Mouse (Mus musculus) limb, embryonic 11.5 days (tissue): Measurements from ENCODE around the gene Slc5a12. TPM values are rescaled to one million over a fixed set of nuclear protein-coding genes. Genes with fewer than 3 reads are reported as not detected.

Experiments used
- ATAC-seq: fragments of 200-750 bp; cut with Nextera tagmentation; 2 replicates; pipeline ENCODE4 v1.8.0; 2017; ENCODE audit warnings: low read depth; ENCODE audit not compliant: insufficient number of reproducible peaks, low FRiP score, low TSS enrichment
- DNase-seq: peaks from one replicate; pipeline ENCODE4 v3.0.0-alpha.2; 2015; ENCODE audit warnings: low spot score
- H3K27ac ChIP-seq: fragments of 300-500 bp; sonication (generic); replicated peaks from 2 replicates; pipeline ENCODE4 v1.5.1; 2014; ENCODE audit warnings: low read depth, mild to moderate bottlenecking, low read length
- H3K27me3 ChIP-seq: fragments of 300-500 bp; sonication (generic); 2 replicates; pipeline ENCODE4 v1.6.1; 2014; ENCODE audit warnings: mild to moderate bottlenecking, low read length, mixed read lengths; ENCODE audit not compliant: control insufficient read depth, insufficient read depth
- H3K36me3 ChIP-seq: fragments of 300-500 bp; sonication (generic); 2 replicates; pipeline ENCODE4 v1.6.1; 2014; ENCODE audit warnings: mild to moderate bottlenecking, low read length, moderate library complexity, mixed read lengths; ENCODE audit not compliant: control insufficient read depth, insufficient read depth
- H3K4me1 ChIP-seq: fragments of 300-500 bp; sonication (generic); 2 replicates; pipeline ENCODE4 v1.6.1; 2014; ENCODE audit warnings: low read length, mixed read lengths; ENCODE audit not compliant: control insufficient read depth, insufficient read depth
- H3K4me2 ChIP-seq: fragments of 300-500 bp; sonication (generic); 2 replicates; pipeline ENCODE4 v1.6.1; 2014; ENCODE audit warnings: low read depth, mild to moderate bottlenecking, moderate library complexity; ENCODE audit not compliant: severe bottlenecking
- H3K4me3 ChIP-seq: fragments of 300-500 bp; sonication (generic); 2 replicates; pipeline ENCODE4 v1.5.1; 2014; ENCODE audit warnings: low read depth, low read length
- H3K9ac ChIP-seq: fragments of 300-500 bp; sonication (generic); 2 replicates; pipeline ENCODE4 v1.6.1; 2014; ENCODE audit warnings: mild to moderate bottlenecking, low read length
- H3K9me3 ChIP-seq: fragments of 300-500 bp; sonication (generic); 2 replicates; pipeline ENCODE4 v1.6.1; 2016; ENCODE audit warnings: low read length; ENCODE audit not compliant: control insufficient read depth
- WGBS: fragments of 180-500 bp; shearing (Covaris S2); extraction: QIAGEN DNeasy Blood & Tissue Kit; methylation state at CpG from one replicate; pipeline ENCODE4 v1.1.7; 2014; 5-methylcytosine and 5-hydroxymethylcytosine counted together
- polyA plus RNA-seq: library from polyadenylated mRNA; unstranded; fragments of >200 nt; fragmentation: Nextera tagmentation; extraction: Ambion mirVana; gene quantifications from 2 replicates; pipeline ENCODE4 v1.2.1, GENCODE M21; 2014

Gene Slc5a12
- polyA plus RNA-seq, 1 experiment from 2014 or later = not detected

DNA sequence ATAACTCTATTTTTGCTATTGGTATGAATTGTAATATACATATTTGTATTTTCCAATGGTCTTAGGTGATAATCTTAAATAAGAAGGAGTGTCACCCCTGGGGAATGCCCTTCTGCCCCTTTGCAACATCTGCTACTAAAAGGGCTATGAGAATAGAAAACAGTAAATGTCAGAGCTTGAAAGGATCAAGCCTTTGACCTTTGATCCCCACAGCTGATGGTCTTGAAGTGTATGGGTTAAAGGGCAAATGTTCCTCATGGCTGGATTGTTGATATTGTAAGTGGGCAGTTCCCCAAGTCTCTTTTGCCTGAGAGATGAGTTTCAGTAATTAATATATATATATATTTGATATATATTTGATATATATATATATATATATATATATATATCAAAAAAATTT is 47.7 kb downstream of the Slc5a12 start:
- no peak overlapping the region for H3K4me2 ChIP-seq

DNA sequence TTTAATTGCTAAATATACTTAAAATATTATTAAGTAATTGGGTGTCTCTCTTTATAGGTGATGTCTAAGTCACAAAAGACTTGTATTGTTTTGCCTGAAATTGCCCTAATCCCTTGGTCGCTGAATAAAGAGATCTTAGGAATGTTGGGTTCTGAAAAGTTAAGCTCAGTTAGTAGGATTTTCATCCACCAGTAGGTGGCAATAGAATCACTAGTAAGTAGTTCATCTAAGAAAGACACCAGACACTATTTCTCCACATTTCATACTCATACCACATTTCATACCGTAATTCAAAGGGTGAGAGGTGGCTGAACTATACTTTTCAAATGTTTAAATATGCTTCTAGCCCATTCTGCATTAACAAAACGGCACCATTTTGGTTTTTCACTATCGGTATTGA is 66.2 kb downstream of the Slc5a12 start:
- H3K36me3 ChIP-seq = no peaks in the 10 kb centered on the region
- H3K4me1 ChIP-seq = no peaks in the 10 kb centered on the region
- H3K9ac ChIP-seq = no peak overlapping the region
- H3K9me3 ChIP-seq = no peaks in the 10 kb centered on the region
- H3K4me3 ChIP-seq = no peak overlapping the region
- no peak overlapping the region for H3K4me2 ChIP-seq
- DNase-seq = no peak
- no peak overlapping the region for H3K27ac ChIP-seq
- ATAC-seq = no peak
- H3K27me3 ChIP-seq = no peaks in the 10 kb centered on the region
- 44% methylated on average over 4 of the region's 4 CpGs for WGBS

More for the DNA sequence above, 47.7 kb downstream of the Slc5a12 start:
- ATAC-seq (no peak), DNase-seq (no peak)
- no peaks in the 10 kb centered on the region for H3K36me3 ChIP-seq
- H3K9me3 ChIP-seq = no peaks in the 10 kb centered on the region
- no peak overlapping the region for H3K9ac ChIP-seq
- H3K4me3 ChIP-seq = no peak overlapping the region
- H3K27me3 ChIP-seq = no peaks in the 10 kb centered on the region
- no peaks in the 10 kb centered on the region for H3K4me1 ChIP-seq
- no peak overlapping the region for H3K27ac ChIP-seq

- Histone ChIP-seq H3K4me1 (no peaks in the 10 kb centered on the region), H3K27ac (no peak overlapping the region), H3K36me3 (no peaks in the 10 kb centered on the region), H3K4me2 (no peak overlapping the region), H3K4me3 (no peak overlapping the region), H3K27me3 (no peaks in the 10 kb centered on the region), H3K9ac (no peak overlapping the region), H3K9me3 (no peaks in the 10 kb centered on the region)
- 48% methylated on average over 2 of the region's 2 CpGs for WGBS
- ATAC-seq = peak; percentile 59; the same call in 1 of the 2 replicates
- DNase-seq = peak; percentile 24
Observed at GRCm38 (mm10) chr2:110671071-110671624, 74.0 kb downstream of the Slc5a12 start.

Other genes with a start within 250 kb of the Slc5a12 start
- 63.8 and 68.8 TPM in 2 replicates for gene Fibin, start 234.1 kb upstream of the Slc5a12 start, polyA plus RNA-seq
- not detected in 2 replicates for gene Muc15, start 124.0 kb downstream of the Slc5a12 start, polyA plus RNA-seq